Mouse (Mus musculus) brain, embryonic 14.5 days (tissue): ENCODE data around the gene Rmdn2.

Experiments used
- CTCF ChIP-seq: fragments of 200-500 bp; IDR thresholded peaks from 2 replicates; pipeline ENCODE4 v1.5.1; 2012; ENCODE audit warnings: inconsistent platforms, mild to moderate bottlenecking, moderate library complexity, borderline replicate concordance; ENCODE audit not compliant: insufficient read depth, insufficient read length; ENCODE audit errors: extremely low read depth
- POLR2A ChIP-seq: fragments of 200-500 bp; IDR thresholded peaks from 2 replicates; pipeline ENCODE4 v1.6.1; 2012; ENCODE audit warnings: mild to moderate bottlenecking, inconsistent platforms, borderline replicate concordance; ENCODE audit not compliant: poor library complexity, insufficient read depth, insufficient read length, severe bottlenecking; ENCODE audit errors: extremely low read depth

DNA sequence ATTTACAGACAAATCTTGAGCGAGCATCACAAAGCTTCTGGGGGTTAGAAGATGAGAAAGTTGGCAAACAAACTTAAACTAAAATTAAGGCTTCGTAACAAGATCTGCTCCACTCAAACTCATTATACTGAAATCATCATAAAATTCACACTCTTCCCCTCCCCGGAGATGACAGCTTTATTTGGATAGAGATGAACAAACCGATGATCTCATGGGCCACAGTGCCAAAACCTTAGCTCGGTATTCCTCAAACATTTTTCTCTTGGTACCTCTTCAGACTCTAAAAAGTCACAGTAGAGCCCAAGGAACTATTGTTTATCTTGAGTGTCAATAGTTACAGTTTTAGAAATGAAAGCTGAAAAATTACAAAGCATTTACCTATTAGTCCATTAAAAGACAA, 115.0 kb downstream of the Rmdn2 start:
- no peak for TF ChIP-seq CTCF
- no peak for TF ChIP-seq POLR2A
